Mouse (Mus musculus) stomach, embryonic 14.5 days (tissue): Measurements from ENCODE around the gene Vasp. TPM values are rescaled to one million over a fixed set of nuclear protein-coding genes. Genes with fewer than 3 reads are reported as not detected.

Source experiments
- ATAC-seq: fragments of 200-750 bp; cut with Nextera tagmentation; 2 replicates; pipeline ENCODE4 v1.8.0; 2017; ENCODE audit warnings: low read depth, moderate TSS enrichment; ENCODE audit not compliant: insufficient number of reproducible peaks, insufficient read depth, low FRiP score
- H3K27ac ChIP-seq: fragments of 300-500 bp; sonication (generic); 2 replicates; pipeline ENCODE4 v1.5.1; 2014; ENCODE audit warnings: mild to moderate bottlenecking, low read length, moderate library complexity, mixed read lengths
- H3K27me3 ChIP-seq: fragments of 300-500 bp; sonication (generic); 2 replicates; pipeline ENCODE4 v1.6.1; 2014; ENCODE audit warnings: low read length, control low read depth, mixed read lengths; ENCODE audit not compliant: control insufficient read depth, insufficient read depth
- H3K36me3 ChIP-seq: fragments of 300-500 bp; sonication (generic); 2 replicates; pipeline ENCODE4 v1.6.1; 2014; ENCODE audit warnings: mild to moderate bottlenecking, control low read depth, low read length, moderate library complexity, mixed read lengths; ENCODE audit not compliant: control insufficient read depth, insufficient read depth
- H3K4me1 ChIP-seq: fragments of 300-500 bp; sonication (generic); 2 replicates; pipeline ENCODE4 v1.6.1; 2014; ENCODE audit warnings: low read length, control low read depth, mixed read lengths; ENCODE audit not compliant: control insufficient read depth, insufficient read depth
- H3K4me2 ChIP-seq: fragments of 300-500 bp; sonication (generic); replicated peaks from 2 replicates; pipeline ENCODE4 v1.6.1; 2014; ENCODE audit warnings: low read depth, low read length, control low read depth
- H3K4me3 ChIP-seq: fragments of 300-500 bp; sonication (generic); 2 replicates; pipeline ENCODE4 v1.5.1; 2014; ENCODE audit warnings: low read depth, low read length, control low read depth
- H3K9ac ChIP-seq: fragments of 300-500 bp; sonication (generic); replicated peaks from 2 replicates; pipeline ENCODE4 v1.6.1; 2014; ENCODE audit warnings: low read depth, mild to moderate bottlenecking, control low read depth, low read length, moderate library complexity, mixed read lengths
- H3K9me3 ChIP-seq: fragments of 300-500 bp; sonication (generic); 2 replicates; pipeline ENCODE4 v1.6.1; 2016; ENCODE audit warnings: low read depth, low read length, control low read depth; ENCODE audit not compliant: control insufficient read depth
- WGBS: fragments of 180-500 bp; shearing (Covaris S2); extraction: QIAGEN DNeasy Blood & Tissue Kit; methylation state at CpG from one replicate; pipeline ENCODE4 v1.1.7; 2014; 5-methylcytosine and 5-hydroxymethylcytosine counted together
- polyA plus RNA-seq: library from polyadenylated mRNA; unstranded; fragments of >200 nt; fragmentation: Nextera tagmentation; extraction: Ambion mirVana; gene quantifications from 2 replicates; pipeline ENCODE4 v1.2.1, GENCODE M21; 2014

The Vasp gene
- polyA plus RNA-seq, 1 experiment from 2014 or later: 48.1 TPM

DNA sequence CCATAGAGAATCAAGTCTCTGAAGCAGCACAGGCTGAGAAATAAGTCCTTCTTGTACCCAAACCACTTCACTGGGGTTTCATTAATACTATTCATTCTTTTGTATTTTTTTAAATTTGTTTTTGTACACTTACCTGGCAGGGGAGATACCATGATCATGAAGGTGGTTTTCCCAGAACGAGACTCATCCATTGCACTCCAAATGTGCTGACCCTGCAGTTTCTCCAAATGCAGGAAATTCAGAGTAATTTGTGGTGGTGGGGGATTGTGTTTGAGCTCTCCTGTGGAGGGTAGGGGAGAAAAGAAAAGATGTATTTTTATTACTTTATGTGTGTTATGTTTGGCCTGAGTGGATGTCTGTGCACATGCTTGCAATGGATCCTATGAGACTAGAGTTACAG, 29.6 kb downstream of the Vasp start:
- ATAC-seq: no peak
- no peak overlapping the region for H3K9ac ChIP-seq
- H3K4me3 ChIP-seq: no peak overlapping the region
- H3K36me3 ChIP-seq: peaks cover 9% of the 10 kb centered on the region
- no peak overlapping the region for H3K27ac ChIP-seq
- H3K4me2 ChIP-seq: no peak overlapping the region
- peaks cover 8% of the 10 kb centered on the region; the same call in 1 of the 2 replicates for H3K4me1 ChIP-seq
- WGBS: 90% methylated on average over 1 of the region's 1 CpGs
- H3K9me3 ChIP-seq: no peaks in the 10 kb centered on the region
- H3K27me3 ChIP-seq: no peaks in the 10 kb centered on the region

GRCm38 (mm10) chr7:19240905-19241463, 30.6 kb downstream of the Vasp start:
- peaks cover 9% of the 10 kb centered on the region; the same call in 1 of the 2 replicates for H3K4me1 ChIP-seq
- 86% methylated on average over 8 of the region's 8 CpGs for WGBS
- H3K27me3 ChIP-seq: no peaks in the 10 kb centered on the region
- H3K4me3 ChIP-seq: no peak overlapping the region
- peaks cover 9% of the 10 kb centered on the region for H3K36me3 ChIP-seq
- no peak overlapping the region for H3K9ac ChIP-seq
- H3K4me2 ChIP-seq: no peak overlapping the region
- H3K27ac ChIP-seq: no peak overlapping the region
- no peak for ATAC-seq
- no peaks in the 10 kb centered on the region for H3K9me3 ChIP-seq

- ATAC-seq: no peak
- H3K27me3 ChIP-seq: no peaks in the 10 kb centered on the region
- peak overlapping the region; percentile 33; the same call in 1 of the 2 replicates for H3K27ac ChIP-seq
- H3K36me3 ChIP-seq: peaks cover 3% of the 10 kb centered on the region
- 56% methylated on average over 2 of the region's 4 CpGs for WGBS
- no peaks in the 10 kb centered on the region for H3K9me3 ChIP-seq
- H3K4me3 ChIP-seq: no peak overlapping the region
- peaks cover 11% of the 10 kb centered on the region; the same call in 1 of the 2 replicates for H3K4me1 ChIP-seq
- no peak overlapping the region for H3K4me2 ChIP-seq
- no peak overlapping the region for H3K9ac ChIP-seq
These were observed 31.6 kb downstream of the Vasp start for GRCm38 (mm10) chr7:19239986-19240385.

- no peaks in the 10 kb centered on the region; the same call in 1 of the 2 replicates for H3K36me3 ChIP-seq
- H3K4me2 ChIP-seq: no peak overlapping the region
- no peaks in the 10 kb centered on the region for H3K27me3 ChIP-seq
- no peak overlapping the region for H3K27ac ChIP-seq
- H3K9ac ChIP-seq: no peak overlapping the region
- ATAC-seq: peak; percentile 83
- peaks cover 11% of the 10 kb centered on the region; the same call in 1 of the 2 replicates for H3K4me1 ChIP-seq
- H3K9me3 ChIP-seq: no peaks in the 10 kb centered on the region
- 0% methylated on average over 1 of the region's 1 CpGs for WGBS
- no peak overlapping the region for H3K4me3 ChIP-seq
These were observed 32.2 kb downstream of the Vasp start for GRCm38 (mm10) chr7:19239423-19239822.

DNA sequence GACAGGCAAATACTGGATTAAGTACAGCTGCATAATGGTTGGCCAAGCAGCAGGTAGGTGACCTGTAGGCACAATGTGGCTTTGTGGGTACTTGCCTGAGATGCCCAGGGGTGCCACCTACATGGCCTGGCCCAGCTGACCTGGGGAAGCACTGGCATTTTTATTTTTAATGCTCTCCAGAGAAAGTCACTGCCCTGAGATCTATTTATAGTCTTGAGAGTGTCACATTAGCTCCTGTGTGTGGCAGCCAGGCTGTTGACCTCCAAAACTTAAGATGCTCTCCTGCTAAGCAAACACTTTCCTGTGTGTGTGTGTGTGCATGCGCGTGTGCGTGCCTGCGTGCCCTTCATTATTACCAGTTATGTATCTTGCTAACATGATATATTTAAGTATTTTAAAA, 33.3 kb downstream of the Vasp start:
- Histone ChIP-seq H3K9ac (no peak overlapping the region), H3K4me3 (no peak overlapping the region), H3K27me3 (no peaks in the 10 kb centered on the region), H3K36me3 (no peaks in the 10 kb centered on the region; the same call in 1 of the 2 replicates), H3K9me3 (no peaks in the 10 kb centered on the region), H3K4me1 (peaks cover 11% of the 10 kb centered on the region; the same call in 1 of the 2 replicates), H3K4me2 (no peak overlapping the region), H3K27ac (no peak overlapping the region)
- WGBS: 95% methylated on average over 4 of the region's 4 CpGs
- ATAC-seq: no peak

GRCm38 (mm10) chr7:19236411-19236810, 35.2 kb downstream of the Vasp start:
- WGBS: 70% methylated on average over 2 of the region's 2 CpGs
- H3K27me3 ChIP-seq: no peaks in the 10 kb centered on the region
- no peak overlapping the region for H3K27ac ChIP-seq
- H3K4me3 ChIP-seq: no peak overlapping the region
- H3K9ac ChIP-seq: no peak overlapping the region
- H3K36me3 ChIP-seq: no peaks in the 10 kb centered on the region; the same call in 1 of the 2 replicates
- H3K4me1 ChIP-seq: peaks cover 11% of the 10 kb centered on the region; the same call in 1 of the 2 replicates
- no peak overlapping the region for H3K4me2 ChIP-seq
- H3K9me3 ChIP-seq: no peaks in the 10 kb centered on the region
- ATAC-seq: no peak

DNA sequence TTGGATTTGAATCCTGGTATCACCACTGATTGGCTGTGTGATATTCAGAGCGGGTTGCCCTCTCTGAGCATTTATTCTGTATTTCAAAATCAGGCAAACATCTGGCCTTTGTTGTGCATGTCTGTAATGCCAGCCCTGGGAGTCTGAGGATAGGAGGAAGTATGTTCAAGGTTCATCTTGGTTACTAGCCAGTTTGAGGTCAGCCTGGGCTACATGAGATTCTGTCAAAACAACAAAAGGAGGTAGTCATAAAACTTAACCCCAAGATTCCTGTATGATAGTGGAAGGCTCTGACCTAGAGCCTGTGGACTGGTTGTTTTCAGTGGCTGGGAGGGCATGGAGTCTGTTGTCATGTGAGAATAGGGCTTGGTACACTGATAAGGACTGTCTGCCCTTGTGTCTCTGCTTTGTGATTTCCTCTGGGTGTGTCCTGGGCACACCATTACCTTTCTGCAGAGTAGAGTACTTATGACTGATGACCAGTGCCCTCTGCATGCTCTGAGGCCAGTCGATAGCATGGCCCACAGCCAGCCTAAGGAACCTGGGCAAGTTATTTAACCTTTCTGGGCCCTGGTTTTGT, 36.4 kb downstream of the Vasp start:
- Histone ChIP-seq H3K27me3 (no peaks in the 10 kb centered on the region), H3K27ac (no peak overlapping the region), H3K9me3 (no peaks in the 10 kb centered on the region), H3K4me2 (no peak overlapping the region), H3K4me1 (peaks cover 11% of the 10 kb centered on the region; the same call in 1 of the 2 replicates), H3K36me3 (no peaks in the 10 kb centered on the region), H3K9ac (no peak overlapping the region), H3K4me3 (no peak overlapping the region)
- 76% methylated on average over 2 of the region's 2 CpGs for WGBS
- no peak for ATAC-seq

DNA sequence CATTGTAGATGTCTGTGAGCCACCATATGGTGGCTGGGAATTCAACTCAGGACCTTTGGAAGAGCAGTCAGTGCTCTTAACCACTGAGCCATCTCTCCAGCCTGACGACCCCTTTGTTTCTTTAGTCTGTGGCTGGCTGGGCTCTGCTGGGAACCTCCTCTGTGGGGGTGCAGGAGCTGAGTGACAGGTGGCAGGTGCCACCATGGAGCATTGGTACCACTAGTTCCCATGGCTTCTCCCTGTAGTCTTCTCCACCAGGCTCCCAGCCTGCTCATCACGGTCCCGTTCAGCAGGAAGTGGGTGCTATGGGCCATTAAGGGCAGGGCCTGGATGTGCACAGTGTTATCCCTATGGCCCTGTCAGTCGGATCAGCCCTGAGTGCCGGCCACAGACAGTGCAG, 37.0 kb downstream of the Vasp start:
- Histone ChIP-seq H3K9me3 (no peaks in the 10 kb centered on the region), H3K27me3 (no peaks in the 10 kb centered on the region), H3K9ac (no peak overlapping the region), H3K4me2 (no peak overlapping the region), H3K36me3 (no peaks in the 10 kb centered on the region), H3K27ac (no peak overlapping the region), H3K4me1 (peaks cover 7% of the 10 kb centered on the region; the same call in 1 of the 2 replicates), H3K4me3 (no peak overlapping the region)
- no peak for ATAC-seq
- WGBS: 77% methylated on average over 5 of the region's 5 CpGs
